Mouse (Mus musculus): Measurements from ENCODE around the gene Col27a1.

The Col27a1 gene

DNA sequence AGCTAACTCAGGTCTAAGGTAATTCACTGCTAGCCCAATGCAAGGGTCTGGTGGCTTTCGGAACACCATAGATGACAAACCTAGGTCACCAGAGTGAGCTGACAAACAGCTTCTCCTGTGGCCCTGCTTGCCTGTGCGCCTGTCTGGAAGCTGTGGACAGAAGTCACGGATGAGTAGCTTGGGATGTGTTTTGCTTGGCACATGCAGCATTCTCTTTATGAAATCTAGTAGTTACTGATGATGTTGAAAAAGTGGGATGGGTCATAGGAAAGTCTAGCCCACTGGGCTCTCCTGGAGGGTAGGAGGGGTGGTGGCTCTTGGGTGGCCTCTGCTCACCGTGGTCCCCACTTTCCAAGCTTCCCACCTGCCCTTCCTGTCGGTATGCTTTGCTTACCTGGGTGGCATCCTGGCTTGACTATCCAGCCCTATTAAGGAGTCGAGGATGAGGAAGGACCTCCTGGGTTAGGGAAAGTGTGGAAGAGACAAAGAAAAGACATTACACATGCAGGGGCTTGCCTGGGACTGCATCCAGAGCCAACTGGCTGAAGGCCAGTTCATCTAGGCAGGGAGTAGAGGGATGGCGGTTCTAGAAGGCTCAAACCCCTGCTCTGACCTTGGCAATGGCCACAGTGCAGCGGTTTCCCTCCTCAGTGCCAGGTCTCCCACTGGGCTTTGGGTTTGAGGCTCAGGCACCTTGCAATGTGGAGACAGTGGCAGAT is 12.5 kb downstream of the Col27a1 start:
- no peak for DNase-seq

- no peak for DNase-seq
Measured at GRCm38 (mm10) chr4:63226883-63227235, 13.1 kb downstream of the Col27a1 start.

GRCm38 (mm10) chr4:63228943-63229342 is 15.1 kb downstream of the Col27a1 start:
- DNase-seq = peak; percentile 93

- DNase-seq = peak; percentile 97
Measured at GRCm38 (mm10) chr4:63229991-63230581, 16.3 kb downstream of the Col27a1 start.

DNA sequence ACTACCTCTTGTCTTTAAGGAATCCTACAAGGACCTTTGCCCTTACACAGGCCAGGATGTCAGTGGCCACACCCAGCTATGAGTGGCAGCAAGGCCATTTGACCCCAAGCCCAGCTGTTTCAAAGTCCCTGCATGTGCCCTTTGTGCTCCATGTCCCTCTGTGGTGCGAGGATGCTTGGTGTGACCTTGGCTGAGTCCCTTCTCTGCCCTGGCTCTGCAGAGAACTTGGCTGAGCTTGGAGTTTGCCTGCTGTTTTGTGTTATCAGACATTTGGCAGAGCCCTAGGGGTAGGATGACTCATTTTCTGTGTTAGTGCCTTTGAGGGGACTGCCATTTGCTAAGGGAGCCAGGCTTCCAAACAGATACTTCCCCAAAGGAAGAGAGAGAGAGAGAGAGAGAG is 17.3 kb downstream of the Col27a1 start:
- DNase-seq = peak; percentile 98

DNA sequence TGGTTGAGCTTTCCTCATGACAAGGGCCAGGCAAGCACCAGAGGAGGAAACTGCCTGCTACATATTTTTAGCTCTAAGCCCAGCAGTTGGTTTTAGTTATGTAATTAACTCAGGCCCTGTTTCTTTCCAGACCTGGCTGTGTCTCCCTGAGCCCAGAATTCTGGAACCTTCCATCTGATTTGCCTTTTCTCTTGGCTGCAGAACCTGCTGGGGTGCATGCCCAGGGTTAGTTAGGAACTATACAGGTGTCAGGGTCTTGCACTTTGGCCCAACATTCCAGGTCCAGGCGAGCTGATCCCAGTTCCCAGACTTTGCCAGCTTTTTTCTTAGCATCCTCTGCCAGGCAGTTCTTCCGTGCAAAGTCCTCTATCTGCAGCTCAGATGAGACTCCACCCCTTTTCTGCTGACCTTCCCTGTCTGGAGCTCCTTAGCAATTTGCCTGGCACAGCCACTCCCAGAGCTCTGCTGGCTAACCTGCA is 18.8 kb downstream of the Col27a1 start:
- DNase-seq = peak; percentile 94

GRCm38 (mm10) chr4:63233557-63234452 is 20.0 kb downstream of the Col27a1 start:
- peak; percentile 94 for DNase-seq

DNA sequence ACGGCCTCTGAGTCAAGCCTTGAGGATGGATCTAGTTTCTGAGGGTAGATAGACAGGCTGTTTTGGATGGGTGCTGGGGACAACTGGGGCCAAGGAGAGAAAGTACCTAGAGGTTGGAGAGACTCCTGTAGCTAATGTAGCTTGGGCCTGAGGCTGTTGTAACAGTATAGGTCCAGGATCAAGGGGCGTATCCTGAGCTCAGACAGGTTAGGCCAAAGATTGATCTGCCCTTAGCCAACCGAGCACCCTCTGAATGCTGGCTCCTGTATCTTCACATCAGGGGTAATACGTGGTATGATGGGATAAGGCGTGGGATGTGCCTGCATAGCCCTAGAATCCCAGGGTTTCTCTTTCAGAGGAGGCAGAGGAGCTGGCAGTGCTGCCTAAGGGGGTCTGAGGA is 21.0 kb downstream of the Col27a1 start:
- no peak for DNase-seq

DNA sequence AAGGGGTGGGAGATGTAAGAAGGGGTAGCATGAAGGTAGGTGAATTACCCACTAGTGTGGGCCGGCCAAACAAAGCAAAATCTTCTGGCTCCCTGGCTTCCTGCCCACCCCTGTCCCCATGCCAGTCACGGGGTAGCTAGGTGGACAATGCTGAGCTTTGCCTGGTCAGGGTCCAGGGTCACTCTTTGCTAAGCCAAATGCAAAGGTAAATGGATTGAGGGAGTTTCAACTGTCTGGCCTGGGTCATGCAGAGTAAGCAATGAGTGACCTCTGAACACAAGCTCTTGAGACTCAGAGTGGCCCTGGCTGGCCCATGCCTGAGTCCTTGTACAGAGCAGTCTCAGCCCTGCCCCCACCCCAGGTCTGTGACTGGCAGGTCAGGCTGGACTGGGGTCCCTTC is 22.4 kb downstream of the Col27a1 start:
- no peak for DNase-seq

GRCm38 (mm10) chr4:63237225-63237624 is 23.4 kb downstream of the Col27a1 start:
- no peak for DNase-seq

GRCm38 (mm10) chr4:63238141-63238540 is 24.3 kb downstream of the Col27a1 start:
- DNase-seq = no peak

- DNase-seq = no peak
Measured at GRCm38 (mm10) chr4:63238722-63239121, 24.9 kb downstream of the Col27a1 start.

DNA sequence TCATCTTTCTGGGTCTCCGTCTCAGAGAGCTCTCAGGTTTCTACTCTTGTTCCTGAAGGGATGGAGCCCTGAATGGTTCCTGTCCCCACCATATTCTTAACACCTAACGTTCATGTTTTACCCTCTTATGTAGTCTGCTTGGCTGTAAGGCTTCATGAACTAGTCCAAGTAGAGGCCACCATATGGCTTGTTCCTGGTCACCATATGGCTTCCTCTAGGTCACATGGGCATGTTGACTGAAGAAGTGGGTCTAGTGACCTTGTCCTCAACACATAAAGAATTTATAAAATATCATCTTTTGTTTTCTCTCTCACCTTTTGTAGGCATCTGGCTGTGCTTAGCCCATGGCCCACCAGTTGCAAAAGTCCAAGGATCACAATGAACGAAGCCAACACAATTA is 27.2 kb downstream of the Col27a1 start:
- no peak for DNase-seq

DNA sequence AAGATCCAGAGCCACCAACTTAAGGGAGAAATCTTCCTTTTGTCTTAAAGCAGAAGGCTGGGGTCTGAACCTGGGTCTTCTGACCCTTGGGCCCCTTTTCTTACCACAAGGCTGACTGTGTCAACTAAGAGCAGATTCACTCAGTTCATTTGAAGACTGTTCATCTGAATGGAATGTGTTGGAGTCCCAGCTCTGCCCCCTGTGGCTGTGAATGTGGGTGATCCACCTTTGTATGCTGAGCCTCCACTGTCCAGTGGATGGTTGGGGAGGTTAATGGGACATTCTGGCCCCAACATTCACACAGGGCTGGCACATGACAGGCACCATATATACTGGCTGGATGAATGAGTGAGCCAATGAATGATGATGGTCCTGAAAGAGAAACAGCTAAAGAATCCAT is 34.2 kb downstream of the Col27a1 start:
- no peak for DNase-seq

DNA sequence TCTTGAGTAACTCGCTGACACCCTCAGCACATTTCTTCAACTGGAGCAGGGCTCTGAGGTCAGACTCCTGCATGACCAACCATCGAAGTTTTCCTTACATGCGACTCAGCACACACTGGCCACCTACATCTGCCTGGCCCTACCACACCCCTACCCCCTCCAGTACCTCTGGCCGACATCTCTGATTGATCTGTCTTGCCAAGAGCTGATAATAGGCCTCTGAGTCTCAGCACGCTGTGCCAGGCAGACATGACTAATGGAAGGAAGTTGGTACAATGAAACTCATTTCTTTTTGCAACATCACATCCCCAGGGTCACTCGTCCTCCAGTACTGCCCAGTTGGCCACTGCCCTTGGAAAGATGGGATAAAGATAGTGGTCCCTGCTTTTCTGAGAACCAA is 35.1 kb downstream of the Col27a1 start:
- no peak for DNase-seq

DNA sequence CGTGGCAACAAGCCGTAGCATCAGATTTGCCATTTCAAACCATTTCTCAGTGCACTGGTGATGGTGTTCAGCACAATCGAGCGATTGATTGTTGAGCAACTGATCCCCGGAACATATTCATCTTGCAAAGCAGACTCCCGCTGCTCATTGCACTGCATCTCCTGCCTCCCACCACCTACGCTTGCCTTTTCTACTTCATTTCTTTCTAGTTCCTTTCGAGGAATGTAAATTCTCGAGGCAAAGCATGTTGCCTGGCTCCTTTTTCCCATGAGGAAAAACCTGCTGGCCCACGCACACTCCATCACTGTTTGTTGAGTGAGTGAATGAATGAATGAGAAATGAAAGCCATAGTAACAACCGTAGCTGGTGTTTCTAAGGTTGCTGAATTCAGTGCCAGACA is 38.0 kb downstream of the Col27a1 start:
- DNase-seq = no peak

DNA sequence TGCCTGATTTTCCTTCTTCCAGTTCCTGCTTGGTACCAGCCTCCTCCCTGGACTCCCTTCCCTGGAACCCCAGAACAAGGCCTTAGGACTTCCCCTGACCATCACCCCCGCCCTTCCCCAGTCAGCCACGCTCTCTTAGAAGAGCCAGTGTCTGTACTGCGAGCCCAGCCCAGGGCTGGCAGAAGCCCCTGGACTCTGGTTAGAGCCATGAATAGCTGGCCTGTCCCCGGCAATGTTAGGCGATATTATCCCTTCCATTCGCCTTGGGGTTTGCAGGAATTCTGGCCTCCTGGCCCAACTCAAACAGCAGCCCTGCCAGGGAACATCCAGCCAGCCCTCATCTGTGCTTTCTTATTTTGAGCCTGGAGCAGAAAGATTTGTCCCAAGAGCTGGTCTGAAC is 39.9 kb downstream of the Col27a1 start:
- DNase-seq = peak; percentile 98

DNA sequence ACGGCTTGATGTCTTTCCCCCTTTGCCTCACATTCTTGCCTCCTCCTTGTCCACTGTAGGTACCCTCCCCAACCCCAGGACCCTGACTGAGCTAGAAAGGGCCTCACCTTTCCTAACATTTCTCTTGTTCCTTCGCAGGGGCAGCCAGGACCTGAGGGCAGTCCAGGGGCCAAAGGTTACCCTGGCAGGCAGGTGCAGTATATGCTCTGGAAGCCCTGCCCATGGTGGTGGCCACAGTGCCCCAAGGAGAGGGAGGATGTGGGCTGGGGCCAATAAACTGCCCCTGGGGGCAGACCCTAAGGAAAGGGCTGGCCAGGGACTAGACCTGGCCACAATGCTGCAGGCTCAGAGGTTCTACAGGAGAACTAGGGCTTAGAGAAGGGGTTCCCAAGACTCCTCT is 40.3 kb downstream of the Col27a1 start:
- DNase-seq = no peak

- no peak for DNase-seq
Measured at GRCm38 (mm10) chr4:63256371-63256770, 42.6 kb downstream of the Col27a1 start.

DNA sequence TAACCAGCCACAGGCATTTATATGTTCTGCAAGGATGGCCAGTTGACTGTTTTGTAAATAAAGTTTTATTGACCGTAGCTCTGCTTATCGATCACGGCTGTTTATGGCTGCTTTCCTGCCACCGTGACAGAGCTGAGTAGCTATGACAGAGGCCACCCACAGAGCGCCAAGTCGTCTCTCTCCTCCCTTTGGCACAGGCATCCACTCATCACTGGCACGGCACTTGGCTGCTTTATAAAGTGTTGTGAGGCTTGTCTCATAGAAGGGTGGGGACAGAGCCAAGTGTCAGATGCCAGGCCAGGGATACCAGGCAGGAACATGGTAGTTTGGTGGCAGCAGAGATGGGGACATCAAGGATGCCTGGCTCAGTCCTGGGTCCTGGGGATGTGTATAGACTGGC is 43.5 kb downstream of the Col27a1 start:
- no peak for DNase-seq

DNA sequence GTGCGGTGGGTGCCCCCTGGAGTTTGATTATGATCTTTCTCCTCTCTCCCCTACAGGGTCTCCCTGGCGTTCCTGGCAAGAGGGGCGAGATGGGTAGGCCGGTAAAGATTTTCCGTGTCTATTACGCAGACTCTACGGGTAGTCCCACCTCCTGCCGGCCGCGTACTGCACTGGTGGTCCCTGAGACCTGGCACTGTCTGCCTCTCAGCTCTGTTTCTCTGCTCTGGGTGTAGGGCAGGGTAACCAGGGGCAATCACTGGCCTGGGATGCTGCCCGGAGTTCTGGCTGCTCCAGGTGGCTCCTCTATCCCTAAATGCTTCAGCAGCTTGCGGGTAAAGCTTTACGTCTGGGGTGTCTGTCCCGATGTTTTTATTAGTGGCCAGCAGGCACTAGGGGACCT is 44.3 kb downstream of the Col27a1 start:
- no peak for DNase-seq

DNA sequence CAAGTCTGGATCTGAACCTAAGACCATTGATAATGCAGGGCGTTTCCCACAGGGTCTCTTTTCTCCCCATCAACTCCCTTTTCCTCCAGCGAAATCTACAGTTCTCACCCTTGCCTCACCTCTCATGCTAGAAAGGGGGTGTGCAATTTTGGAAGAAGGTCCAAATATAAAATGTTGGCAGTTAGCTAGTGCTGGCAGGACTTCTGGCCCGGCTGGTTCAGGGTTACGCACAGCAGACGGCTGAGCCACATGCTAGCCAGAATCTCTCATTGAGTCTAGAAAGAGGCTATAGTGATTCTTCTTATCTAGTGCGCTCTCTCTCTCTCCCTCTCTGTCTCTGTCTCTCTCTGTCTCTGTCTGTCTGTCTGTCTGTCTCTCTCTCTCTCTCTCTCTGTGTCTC is 45.3 kb downstream of the Col27a1 start:
- no peak for DNase-seq

DNA sequence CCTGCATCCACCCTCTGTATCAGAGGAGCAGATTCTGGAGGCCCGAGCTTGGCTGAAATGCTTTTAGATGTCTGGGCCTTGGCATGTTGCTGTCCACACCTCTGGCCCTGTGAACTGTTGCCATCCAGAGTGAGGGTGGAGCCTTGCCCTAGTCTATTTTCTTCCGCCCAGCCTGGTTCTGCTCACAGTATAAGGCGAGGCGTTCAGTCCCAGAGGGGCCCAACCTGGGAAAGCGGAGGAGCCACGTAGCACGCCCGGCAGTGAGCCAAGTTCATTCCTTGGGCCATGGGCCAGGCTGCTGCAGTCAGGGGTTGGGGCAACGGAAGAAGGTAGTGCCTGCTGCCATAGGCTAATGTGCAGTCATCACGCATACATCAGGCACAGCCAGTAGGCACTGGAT is 46.7 kb downstream of the Col27a1 start:
- no peak for DNase-seq

DNA sequence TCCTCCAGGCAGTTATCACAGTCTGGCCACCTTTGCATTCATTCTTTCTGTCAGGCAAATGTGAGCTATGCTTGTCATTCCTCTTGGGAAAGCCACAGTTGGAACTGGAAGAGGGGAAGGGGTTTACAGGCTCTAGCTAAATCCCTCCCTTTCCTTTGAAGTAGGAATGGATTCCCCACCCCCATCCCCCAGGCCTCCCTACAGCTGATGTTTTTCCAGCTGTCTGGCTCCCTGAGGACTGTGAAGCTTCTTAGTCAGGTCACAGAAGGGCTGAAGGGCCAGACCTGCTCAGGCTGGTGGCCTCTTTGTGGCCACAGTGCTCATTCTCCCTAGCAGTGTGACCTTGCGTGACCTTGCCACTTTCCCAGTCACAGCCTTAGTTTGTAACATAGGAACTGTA is 49.1 kb downstream of the Col27a1 start:
- no peak for DNase-seq
